Mouse (Mus musculus): ENCODE measurements around the gene Hsd3b6.
"Not testable (repeated sequence)": the region's sequence is repeated elsewhere in the genome, so short reads cannot be mapped to it uniquely, and the experiment has no call there.

The Hsd3b6 gene

DNA sequence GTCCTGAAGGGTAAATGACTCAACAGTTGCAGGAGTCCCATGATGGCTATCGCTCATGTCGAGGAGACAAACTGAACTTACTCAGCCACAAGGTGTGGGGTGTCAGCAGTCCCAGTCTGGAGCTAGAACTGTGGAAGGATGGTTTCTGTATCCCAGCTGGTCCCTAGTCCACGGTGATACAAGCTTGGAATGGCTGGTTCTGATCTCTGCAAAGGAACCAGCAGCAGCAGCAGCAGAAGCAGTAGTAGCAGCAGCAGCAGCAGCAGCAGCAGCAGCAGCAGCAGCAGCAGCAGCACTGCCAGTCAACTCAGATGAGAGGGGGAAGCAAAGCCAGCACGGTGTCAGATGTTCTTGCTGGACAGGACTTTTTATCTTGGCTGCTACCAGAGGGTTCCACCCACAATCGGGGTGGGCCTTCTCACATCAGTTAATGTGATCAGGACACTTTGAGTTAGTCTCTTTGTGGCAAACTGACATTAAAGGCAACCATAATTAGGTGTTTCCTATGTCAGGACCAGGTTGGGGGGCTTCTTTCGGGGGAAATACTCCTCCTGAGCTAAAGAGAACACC, at the start of gene Hsd3b6:
Gene Hsd3b6, minus strand, starts transcription at position 343 of the 570 bp plus-strand sequence.
- no peak for DNase-seq (ENCODE audit: low spot score)

GRCm38 (mm10) chr3:98862800-98863199, 48.6 kb upstream of the Hsd3b6 start:
- DNase-seq (ENCODE audit: low spot score), result no peak

GRCm38 (mm10) chr3:98859576-98859975, 45.3 kb upstream of the Hsd3b6 start, which contains the start of gene Hsd3b1:
TSS of gene Hsd3b1 (minus strand) at chr3:98859794.
- no peak for DNase-seq (ENCODE audit: low spot score)

- no peak for DNase-seq (ENCODE audit: low spot score)
These were observed 43.8 kb upstream of the Hsd3b6 start for GRCm38 (mm10) chr3:98858051-98858450.

DNA sequence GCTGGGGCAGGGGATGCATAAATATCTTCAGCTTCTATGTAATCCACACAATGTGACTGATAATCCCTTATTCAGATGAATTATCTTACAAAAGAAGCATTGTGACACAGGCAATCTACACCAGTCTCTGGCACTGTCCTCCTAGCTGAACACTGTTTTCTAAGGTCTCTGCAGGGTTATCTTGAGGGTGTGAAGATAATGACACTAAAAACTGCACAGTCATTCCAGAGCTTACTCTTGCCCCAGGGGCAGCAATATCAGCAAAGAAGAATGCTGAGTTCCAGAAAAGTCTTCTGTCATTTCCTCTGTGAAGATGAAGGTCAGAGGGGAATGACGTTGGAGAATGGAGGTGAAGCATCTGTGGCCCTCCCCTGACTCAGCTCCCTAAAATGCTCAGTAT, 42.6 kb upstream of the Hsd3b6 start:
- no peak for DNase-seq (ENCODE audit: low spot score)

- no peak for DNase-seq (ENCODE audit: low spot score)
These were observed 40.9 kb upstream of the Hsd3b6 start for GRCm38 (mm10) chr3:98855160-98855559.

- no peak for DNase-seq (ENCODE audit: low spot score)
These were observed 39.4 kb upstream of the Hsd3b6 start for GRCm38 (mm10) chr3:98853685-98854084.

- no peak for DNase-seq (ENCODE audit: low spot score)
These were observed 38.8 kb upstream of the Hsd3b6 start for GRCm38 (mm10) chr3:98853051-98853450.

DNA sequence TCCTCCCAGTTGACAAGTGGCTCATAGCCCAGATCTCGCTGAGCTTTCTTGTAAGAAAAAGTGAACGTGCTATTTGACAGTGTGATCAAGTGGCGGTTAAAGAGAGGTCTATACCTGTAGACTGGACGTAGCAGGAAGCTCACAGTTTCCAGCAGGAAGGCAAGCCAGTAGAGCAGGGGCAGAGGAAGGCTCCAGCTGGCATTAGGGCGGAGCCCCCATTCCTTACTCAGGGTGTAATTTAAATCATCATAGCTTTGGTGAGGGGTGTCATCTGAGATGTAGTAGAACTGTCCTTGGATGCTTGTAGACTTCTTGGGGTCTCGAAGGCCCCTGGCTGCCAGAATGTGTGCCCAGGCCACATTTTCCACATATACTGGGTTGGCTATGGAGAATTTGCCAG, 38.4 kb upstream of the Hsd3b6 start:
- no peak for DNase-seq (ENCODE audit: low spot score)

DNA sequence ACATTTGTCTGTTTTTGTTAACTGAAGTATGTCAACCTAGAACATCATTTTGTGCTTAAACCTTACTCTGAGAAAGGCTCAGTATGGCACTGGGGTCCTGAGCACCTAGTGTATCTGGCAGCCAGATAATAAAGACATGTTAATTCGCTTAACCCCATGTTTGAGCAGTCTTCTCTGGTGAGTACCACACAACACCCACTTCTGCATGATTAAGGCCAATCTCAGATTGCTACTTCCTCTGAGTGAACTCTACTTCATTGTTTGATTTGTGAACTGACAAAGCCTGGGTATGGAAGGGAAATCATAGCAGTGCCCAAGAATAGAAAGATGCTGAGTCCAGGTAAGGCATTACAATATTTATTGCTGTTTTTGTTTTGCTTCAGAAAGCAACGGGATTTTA, 37.6 kb upstream of the Hsd3b6 start:
- no peak for DNase-seq (ENCODE audit: low spot score)

DNA sequence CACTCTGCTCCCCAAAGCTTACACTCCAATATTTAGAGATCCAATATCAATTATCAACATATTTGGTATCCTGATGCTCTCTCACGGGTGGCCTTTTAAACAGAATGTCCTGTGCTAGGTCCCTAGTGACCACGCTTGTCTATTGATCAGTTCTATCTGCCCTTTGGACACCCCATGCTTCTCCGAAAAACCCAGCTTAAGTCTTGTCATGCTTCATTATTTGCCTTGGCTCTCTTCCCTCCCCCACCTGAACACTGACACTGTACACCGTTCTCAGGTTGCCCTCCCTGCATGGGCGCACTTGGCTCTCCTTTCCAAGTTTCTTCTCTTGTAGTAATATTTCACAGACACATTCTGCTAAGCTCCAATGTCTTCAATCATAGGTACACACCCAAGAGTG, 36.0 kb upstream of the Hsd3b6 start:
- no peak for DNase-seq (ENCODE audit: low spot score)

GRCm38 (mm10) chr3:98848898-98849297, 34.7 kb upstream of the Hsd3b6 start:
- DNase-seq (ENCODE audit: low spot score), result no peak

GRCm38 (mm10) chr3:98812653-98813052, 1.6 kb downstream of the Hsd3b6 start:
- not testable (repeated sequence) for DNase-seq (ENCODE audit: low spot score)

DNA sequence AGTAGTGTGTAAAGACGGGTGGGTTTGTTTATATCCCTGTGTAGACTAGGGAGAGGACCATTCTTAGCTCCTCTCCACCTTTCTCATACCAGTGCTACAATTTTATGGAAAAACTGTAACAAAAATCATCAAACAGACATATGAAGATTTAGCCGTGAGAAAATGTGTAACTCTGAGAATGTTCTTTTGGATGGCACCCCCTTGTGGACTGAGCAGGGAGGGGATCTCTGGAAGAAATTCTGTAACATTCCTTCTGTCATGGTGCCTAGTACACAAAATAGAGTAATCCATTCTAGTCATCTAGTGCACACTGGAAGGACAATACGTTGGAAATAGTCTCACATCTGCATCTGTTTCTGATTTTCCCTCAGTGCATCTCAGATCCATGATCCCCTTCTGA, 9.2 kb downstream of the Hsd3b6 start:
- not testable (repeated sequence) for DNase-seq (ENCODE audit: low spot score)

DNA sequence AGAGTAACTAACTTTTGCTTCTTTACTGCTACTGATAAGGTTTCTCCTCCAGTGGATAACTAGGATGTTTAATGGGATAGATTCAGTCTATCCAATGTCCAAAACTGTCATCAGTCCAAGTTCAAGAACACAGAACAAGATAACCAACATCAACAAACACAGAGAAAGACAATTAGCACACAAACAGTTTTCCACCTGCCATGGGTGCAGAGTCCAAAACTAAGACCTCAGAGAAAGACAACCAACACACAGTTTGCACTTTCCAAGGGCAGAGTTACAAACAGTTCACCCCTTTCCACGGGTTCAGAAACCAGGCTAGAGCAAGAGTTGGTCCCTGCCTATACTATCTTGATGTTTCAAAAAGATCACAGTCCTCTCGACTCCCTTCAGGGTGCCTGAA, 27.7 kb downstream of the Hsd3b6 start:
- DNase-seq (ENCODE audit: low spot score), result no peak

- DNase-seq (ENCODE audit: low spot score), result no peak
These were observed 31.9 kb downstream of the Hsd3b6 start for GRCm38 (mm10) chr3:98782181-98782868.

DNA sequence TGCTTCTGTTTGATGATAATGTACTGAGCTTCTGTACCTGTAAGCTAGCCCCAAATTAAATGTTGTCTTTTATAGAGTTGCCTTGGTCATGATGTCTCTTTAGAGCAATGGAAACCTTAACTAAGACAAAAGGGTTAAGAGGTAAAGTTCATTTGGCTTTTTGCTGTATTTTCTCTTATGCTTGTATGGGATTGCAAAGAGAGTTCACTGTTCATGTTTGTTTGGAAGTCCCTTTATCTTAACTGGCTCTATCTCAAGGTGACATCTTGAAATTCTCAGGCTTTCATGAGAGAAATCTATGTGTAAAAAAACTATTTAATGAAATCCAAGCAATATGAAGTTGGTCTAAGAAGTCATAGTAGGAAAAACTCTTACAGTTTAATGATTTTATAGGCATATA, 33.3 kb downstream of the Hsd3b6 start:
- DNase-seq (ENCODE audit: low spot score), result no peak

DNA sequence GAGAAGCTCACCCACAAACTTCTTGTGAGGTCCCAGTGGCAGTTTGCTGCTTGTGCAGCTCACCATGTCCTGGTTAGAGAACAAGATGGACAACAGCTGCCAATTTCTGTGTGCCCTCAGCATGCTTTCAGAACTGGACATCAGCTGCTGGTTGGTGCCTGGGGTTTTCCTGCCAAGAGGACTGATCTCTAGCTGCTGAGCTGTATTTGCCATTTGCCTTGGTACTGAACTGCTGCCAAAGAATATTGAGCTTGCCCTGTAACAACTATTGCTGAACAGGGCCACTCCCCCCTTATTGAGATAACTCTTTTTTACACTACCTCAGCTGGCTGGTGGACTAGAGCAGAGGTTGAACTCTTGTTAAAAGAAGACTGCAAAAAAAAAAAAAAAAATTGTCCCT, 50.1 kb downstream of the Hsd3b6 start:
- no peak for DNase-seq (ENCODE audit: low spot score)

- no peak for DNase-seq (ENCODE audit: low spot score)
These were observed 57.4 kb downstream of the Hsd3b6 start for GRCm38 (mm10) chr3:98756836-98757235.

Measured in ovary, postnatal 10 days (tissue).